Mouse (Mus musculus) embryonic facial prominence, embryonic 14.5 days (tissue): Measurements from ENCODE around the gene Ccdc12. TPM values are rescaled to one million over a fixed set of nuclear protein-coding genes. Genes with fewer than 3 reads are reported as not detected.
A peak's percentile ranks its signal among the peaks of the same experiment; 100 is the strongest.

Experiments
- ATAC-seq: fragments of 200-750 bp; cut with Nextera tagmentation; 2 replicates; pipeline ENCODE4 v1.8.0; 2017; ENCODE audit warnings: low read depth, moderate number of reproducible peaks, moderate TSS enrichment
- DNase-seq: peaks from one replicate; pipeline ENCODE4 v3.0.0-alpha.2; 2015; ENCODE audit warnings: low spot score
- H3K27ac ChIP-seq: fragments of 300-500 bp; sonication (generic); replicated peaks from 2 replicates; pipeline ENCODE4 v1.5.1; 2014; ENCODE audit warnings: low read depth, mild to moderate bottlenecking, low read length, moderate library complexity
- H3K27me3 ChIP-seq: fragments of 300-500 bp; sonication (generic); replicated peaks from 2 replicates; pipeline ENCODE4 v1.6.1; 2014; ENCODE audit warnings: low read length; ENCODE audit not compliant: control insufficient read depth, insufficient read depth
- H3K36me3 ChIP-seq: fragments of 300-500 bp; sonication (generic); 2 replicates; pipeline ENCODE4 v1.6.1; 2014; ENCODE audit warnings: low read length, mixed read lengths; ENCODE audit not compliant: control insufficient read depth, insufficient read depth
- H3K4me1 ChIP-seq: fragments of 300-500 bp; sonication (generic); 2 replicates; pipeline ENCODE4 v1.6.1; 2014; ENCODE audit warnings: antibody characterized with exemption, low read length; ENCODE audit not compliant: control insufficient read depth, insufficient read depth
- H3K4me2 ChIP-seq: fragments of 300-500 bp; sonication (generic); 2 replicates; pipeline ENCODE4 v1.6.1; 2014; ENCODE audit warnings: low read depth, mild to moderate bottlenecking, low read length, moderate library complexity, mixed read lengths
- H3K4me3 ChIP-seq: fragments of 300-500 bp; sonication (generic); 2 replicates; pipeline ENCODE4 v1.5.1; 2014; ENCODE audit warnings: low read depth, mild to moderate bottlenecking, low read length
- H3K9ac ChIP-seq: fragments of 300-500 bp; sonication (generic); 2 replicates; pipeline ENCODE4 v1.6.1; 2014; ENCODE audit warnings: low read depth, mild to moderate bottlenecking, low read length, moderate library complexity, mixed read lengths
- H3K9me3 ChIP-seq: fragments of 300-500 bp; sonication (generic); 2 replicates; pipeline ENCODE4 v1.6.1; 2016; ENCODE audit warnings: low read length; ENCODE audit not compliant: control insufficient read depth
- WGBS: fragments of 180-500 bp; shearing (Covaris S2); extraction: QIAGEN DNeasy Blood & Tissue Kit; methylation state at CpG from one replicate; pipeline ENCODE4 v1.1.7; 2014; 5-methylcytosine and 5-hydroxymethylcytosine counted together
- polyA plus RNA-seq: library from polyadenylated mRNA; unstranded; fragments of >200 nt; fragmentation: Nextera tagmentation; extraction: Ambion mirVana; gene quantifications from 2 replicates; pipeline ENCODE4 v1.2.1, GENCODE M21; 2014

Ccdc12 gene
- polyA plus RNA-seq, 1 experiment from 2014 or later: 104 TPM

- Histone ChIP-seq H3K4me2 (no peak overlapping the region), H3K4me1 (no peaks in the 10 kb centered on the region), H3K36me3 (0 out of 2 replicates have a peak, but pooled peaks cover 19% of the 10 kb centered on the region), H3K9ac (no peak overlapping the region), H3K27ac (no peak overlapping the region), H3K4me3 (no peak overlapping the region), H3K9me3 (no peaks in the 10 kb centered on the region), H3K27me3 (no peaks in the 10 kb centered on the region)
- ATAC-seq (no peak), DNase-seq (no peak)
- WGBS: 94% methylated on average over 5 of the region's 5 CpGs
These were observed 40.1 kb downstream of the Ccdc12 start for GRCm38 (mm10) chr9:110696427-110696826.

- Histone ChIP-seq H3K9me3 (no peaks in the 10 kb centered on the region), H3K9ac (no peak overlapping the region), H3K4me2 (no peak overlapping the region), H3K36me3 (0 out of 2 replicates have a peak, but pooled peaks cover 19% of the 10 kb centered on the region), H3K27ac (no peak overlapping the region), H3K4me1 (no peaks in the 10 kb centered on the region), H3K4me3 (no peak overlapping the region), H3K27me3 (no peaks in the 10 kb centered on the region)
- DNase-seq (no peak), ATAC-seq (no peak)
- WGBS: 86% methylated on average over 3 of the region's 3 CpGs
These were observed 41.2 kb downstream of the Ccdc12 start for GRCm38 (mm10) chr9:110697465-110697864.

GRCm38 (mm10) chr9:110699574-110699973 lies 43.3 kb downstream of the Ccdc12 start:
- H3K4me2 ChIP-seq: no peak overlapping the region
- H3K4me1 ChIP-seq: no peaks in the 10 kb centered on the region
- no peak for DNase-seq
- no peak overlapping the region for H3K27ac ChIP-seq
- H3K9me3 ChIP-seq: no peaks in the 10 kb centered on the region
- H3K9ac ChIP-seq: no peak overlapping the region
- 0 out of 2 replicates have a peak, but pooled peaks cover 12% of the 10 kb centered on the region for H3K36me3 ChIP-seq
- 83% methylated on average over 3 of the region's 3 CpGs for WGBS
- no peak for ATAC-seq
- no peak overlapping the region for H3K4me3 ChIP-seq
- H3K27me3 ChIP-seq: no peaks in the 10 kb centered on the region

- Histone ChIP-seq H3K27me3 (no peaks in the 10 kb centered on the region), H3K27ac (no peak overlapping the region), H3K4me3 (no peak overlapping the region), H3K36me3 (0 out of 2 replicates have a peak, but pooled peaks cover 8% of the 10 kb centered on the region), H3K9ac (no peak overlapping the region), H3K9me3 (no peaks in the 10 kb centered on the region), H3K4me1 (no peaks in the 10 kb centered on the region), H3K4me2 (no peak overlapping the region)
- 76% methylated on average over 11 of the region's 12 CpGs for WGBS
- no peak for ATAC-seq
- DNase-seq: no peak
These were observed 45.1 kb downstream of the Ccdc12 start for GRCm38 (mm10) chr9:110701114-110702032.

GRCm38 (mm10) chr9:110702848-110703247 lies 46.5 kb downstream of the Ccdc12 start:
- no peaks in the 10 kb centered on the region for H3K4me1 ChIP-seq
- H3K9ac ChIP-seq: no peak overlapping the region
- H3K27ac ChIP-seq: no peak overlapping the region
- no peaks in the 10 kb centered on the region for H3K9me3 ChIP-seq
- no peak for DNase-seq
- ATAC-seq: no peak
- H3K4me3 ChIP-seq: no peak overlapping the region
- 82% methylated on average over 1 of the region's 1 CpGs for WGBS
- 0 out of 2 replicates have a peak, but pooled peaks cover 3% of the 10 kb centered on the region for H3K36me3 ChIP-seq
- no peaks in the 10 kb centered on the region for H3K27me3 ChIP-seq
- no peak overlapping the region for H3K4me2 ChIP-seq

GRCm38 (mm10) chr9:110703951-110704350 lies 47.6 kb downstream of the Ccdc12 start:
- 89% methylated on average over 6 of the region's 6 CpGs for WGBS
- no peak overlapping the region for H3K4me2 ChIP-seq

GRCm38 (mm10) chr9:110706784-110707183 lies 50.5 kb downstream of the Ccdc12 start:
- H3K36me3 ChIP-seq: peaks cover 7% of the 10 kb centered on the region; the same call in 1 of the 2 replicates
- ATAC-seq (no peak), DNase-seq (no peak)
- H3K27ac ChIP-seq: no peak overlapping the region
- no peaks in the 10 kb centered on the region for H3K4me1 ChIP-seq
- no peak overlapping the region for H3K9ac ChIP-seq
- no peak overlapping the region for H3K4me2 ChIP-seq
- H3K4me3 ChIP-seq: no peak overlapping the region
- WGBS: 77% methylated on average over 5 of the region's 5 CpGs
- no peaks in the 10 kb centered on the region for H3K9me3 ChIP-seq
- no peaks in the 10 kb centered on the region for H3K27me3 ChIP-seq

More at GRCm38 (mm10) chr9:110703951-110704350, 47.6 kb downstream of the Ccdc12 start:
- Histone ChIP-seq H3K9ac (no peak overlapping the region), H3K4me3 (no peak overlapping the region), H3K4me1 (no peaks in the 10 kb centered on the region), H3K27me3 (no peaks in the 10 kb centered on the region), H3K36me3 (0 out of 2 replicates have a peak, but pooled peaks cover 3% of the 10 kb centered on the region), H3K9me3 (no peaks in the 10 kb centered on the region), H3K27ac (no peak overlapping the region)
- DNase-seq: no peak
- no peak for ATAC-seq

GRCm38 (mm10) chr9:110709640-110710258 lies 53.4 kb downstream of the Ccdc12 start:
- H3K27ac ChIP-seq: no peak overlapping the region
- peaks cover 20% of the 10 kb centered on the region for H3K36me3 ChIP-seq
- ATAC-seq: peak; percentile 83
- no peaks in the 10 kb centered on the region for H3K9me3 ChIP-seq
- 35% methylated on average over 5 of the region's 5 CpGs for WGBS
- H3K27me3 ChIP-seq: no peaks in the 10 kb centered on the region
- DNase-seq: peak; percentile 87
- peak overlapping the region; percentile 15 for H3K4me3 ChIP-seq
- H3K4me1 ChIP-seq: no peaks in the 10 kb centered on the region
- peak overlapping the region; percentile 40; the same call in 1 of the 2 replicates for H3K4me2 ChIP-seq
- H3K9ac ChIP-seq: peak overlapping the region; percentile 46; the same call in 1 of the 2 replicates
